Mouse (Mus musculus): ENCODE results near the gene Trim16.

DNA sequence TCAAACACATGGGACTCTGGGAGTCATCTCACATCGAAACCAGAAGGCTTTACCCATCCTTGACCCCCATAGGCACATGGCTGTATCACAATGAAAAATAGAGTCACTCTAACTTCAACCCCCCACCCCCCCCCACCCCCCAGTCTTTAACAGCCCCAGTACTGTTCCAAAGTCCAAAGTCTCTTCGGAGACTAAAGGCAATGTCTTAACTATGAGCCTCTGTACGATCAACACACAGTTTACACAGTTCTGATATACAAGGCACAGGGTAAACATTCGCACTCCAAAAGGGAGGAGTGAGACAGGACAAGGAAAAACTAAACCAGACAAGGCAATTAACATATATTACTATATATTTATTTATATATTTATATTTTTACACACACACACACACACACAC lies 7.1 kb downstream of the Trim16 start:
- TF ChIP-seq EP300 (IDR thresholded peaks at IDR 0.05; ENCODE audit: insufficient read depth, low read depth, low read length) (no peak), POLR2A (IDR thresholded peaks at IDR 0.05; ENCODE audit: insufficient read depth, low read length) (no peak), CTCF (IDR thresholded peaks at IDR 0.05; ENCODE audit: low read depth, low read length) (no peak)

Data from ES-Bruce4 (cell line).